Mouse (Mus musculus): Measurements from ENCODE around the gene Klk11.

DNA sequence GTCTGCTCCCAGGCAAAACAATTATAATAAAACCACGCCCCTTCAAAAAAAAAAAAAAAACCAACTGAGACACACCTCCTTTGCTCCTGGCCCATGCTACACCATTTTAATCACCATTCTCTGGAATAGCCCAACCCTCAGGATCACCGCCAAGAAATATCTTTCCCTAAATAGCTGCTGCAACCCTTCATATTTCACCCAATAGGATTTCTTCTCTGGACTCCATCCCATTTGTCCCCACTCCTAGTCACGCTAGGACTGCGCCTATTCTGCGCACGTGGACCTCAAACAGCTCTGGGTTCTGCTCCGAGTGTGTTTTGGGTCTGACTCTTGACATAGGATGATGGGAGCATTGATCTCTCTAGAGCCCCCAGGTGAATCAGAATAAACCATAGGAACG, 22.0 kb downstream of the Klk11 start:
- TF ChIP-seq CTCF (IDR thresholded peaks at IDR 0.05; ENCODE audit: low read depth, low read length) (no peak), POLR2A (IDR thresholded peaks at IDR 0.05; ENCODE audit: extremely low read depth, insufficient read depth, low read length) (no peak)

Data from liver, adult 2 months (tissue).